Mouse (Mus musculus) stomach, embryonic 16.5 days (tissue): ENCODE results near the gene Slmap. TPM values are rescaled to one million over a fixed set of nuclear protein-coding genes. Genes with fewer than 3 reads are reported as not detected.

Experiments
- ATAC-seq: fragments of 200-750 bp; cut with Nextera tagmentation; 2 replicates; pipeline ENCODE4 v1.8.0; 2017; ENCODE audit warnings: moderate number of reproducible peaks, moderate TSS enrichment; ENCODE audit not compliant: insufficient read depth, low FRiP score
- H3K27ac ChIP-seq: fragments of 300-500 bp; sonication (generic); 2 replicates; pipeline ENCODE4 v1.5.1; 2014; ENCODE audit warnings: low read length
- H3K27me3 ChIP-seq: fragments of 300-500 bp; sonication (generic); 2 replicates; pipeline ENCODE4 v1.6.1; 2014; ENCODE audit warnings: low read length, control low read depth, mixed read lengths; ENCODE audit not compliant: control insufficient read depth, insufficient read depth
- H3K36me3 ChIP-seq: fragments of 300-500 bp; sonication (generic); 2 replicates; pipeline ENCODE4 v1.6.1; 2014; ENCODE audit warnings: low read length; ENCODE audit not compliant: control insufficient read depth, insufficient read depth
- H3K4me1 ChIP-seq: fragments of 300-500 bp; sonication (generic); 2 replicates; pipeline ENCODE4 v1.6.1; 2014; ENCODE audit warnings: low read length, control low read depth, mixed read lengths; ENCODE audit not compliant: control insufficient read depth, insufficient read depth
- H3K4me2 ChIP-seq: fragments of 300-500 bp; sonication (generic); 2 replicates; pipeline ENCODE4 v1.6.1; 2014; ENCODE audit warnings: low read depth, low read length, mixed read lengths
- H3K4me3 ChIP-seq: fragments of 300-500 bp; sonication (generic); replicated peaks from 2 replicates; pipeline ENCODE4 v1.5.1; 2014; ENCODE audit warnings: mild to moderate bottlenecking, low read length
- H3K9ac ChIP-seq: fragments of 300-500 bp; sonication (generic); 2 replicates; pipeline ENCODE4 v1.6.1; 2014; ENCODE audit warnings: low read length
- H3K9me3 ChIP-seq: fragments of 300-500 bp; sonication (generic); replicated peaks from 2 replicates; pipeline ENCODE4 v1.6.1; 2016; ENCODE audit warnings: low read length, control low read depth; ENCODE audit not compliant: control insufficient read depth
- WGBS: fragments of 180-500 bp; shearing (Covaris S2); extraction: QIAGEN DNeasy Blood & Tissue Kit; methylation state at CpG from one replicate; pipeline ENCODE4 v1.1.7; 2014; 5-methylcytosine and 5-hydroxymethylcytosine counted together
- polyA plus RNA-seq: library from polyadenylated mRNA; unstranded; fragments of >200 nt; fragmentation: Nextera tagmentation; extraction: Ambion mirVana; gene quantifications from 2 replicates; pipeline ENCODE4 v1.2.1, GENCODE M21; 2015

Slmap gene
- polyA plus RNA-seq, 1 experiment from 2014 or later, result 59.1 TPM

DNA sequence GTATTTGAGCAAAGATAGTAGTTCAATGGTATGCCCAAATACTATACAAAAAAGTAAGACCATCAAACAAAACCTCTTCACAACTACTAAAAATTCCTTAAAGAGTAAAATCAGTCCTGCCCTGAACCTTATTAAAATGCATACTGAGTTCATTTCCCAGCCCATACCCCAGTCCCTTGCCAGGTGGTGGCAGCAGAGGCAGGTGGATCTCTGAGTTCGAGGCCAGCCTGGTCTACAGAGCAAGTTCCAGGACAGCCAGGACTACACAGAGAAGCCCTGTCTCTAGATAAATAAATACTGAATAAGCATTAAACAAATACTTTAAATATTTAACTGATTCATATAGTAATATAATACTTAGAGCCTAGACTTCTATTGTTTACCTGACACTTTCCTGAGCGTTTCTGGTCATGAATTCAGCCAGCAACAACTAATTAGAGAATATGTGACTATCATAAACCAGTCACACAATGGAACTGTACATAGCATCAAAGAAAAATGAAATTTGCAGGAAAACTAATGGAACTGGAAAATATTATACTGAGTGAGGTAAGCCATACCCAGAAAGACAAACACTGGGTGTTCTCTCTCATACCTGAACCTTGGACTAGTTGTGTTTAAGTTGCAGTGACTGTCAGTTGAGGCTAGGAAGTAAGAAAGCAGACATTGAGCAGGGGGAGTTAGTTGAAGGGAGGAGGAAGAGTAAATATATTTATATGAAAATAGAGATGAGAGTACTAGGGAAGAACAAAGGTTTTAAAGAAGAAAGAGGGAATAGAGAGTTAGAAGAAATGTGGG is 34.4 kb downstream of the Slmap start:
- no peak overlapping the region for H3K9ac ChIP-seq
- no peak overlapping the region for H3K4me3 ChIP-seq
- H3K27me3 ChIP-seq, result no peaks in the 10 kb centered on the region
- 0 out of 2 replicates have a peak overlapping the region, but pooled peaks have one; percentile 38 for H3K27ac ChIP-seq
- no peaks in the 10 kb centered on the region for H3K9me3 ChIP-seq
- no peak for ATAC-seq
- no peak overlapping the region for H3K4me2 ChIP-seq
- no peaks in the 10 kb centered on the region for H3K4me1 ChIP-seq
- H3K36me3 ChIP-seq, result no peaks in the 10 kb centered on the region
- WGBS, result 77% methylated on average over 2 of the region's 2 CpGs

DNA sequence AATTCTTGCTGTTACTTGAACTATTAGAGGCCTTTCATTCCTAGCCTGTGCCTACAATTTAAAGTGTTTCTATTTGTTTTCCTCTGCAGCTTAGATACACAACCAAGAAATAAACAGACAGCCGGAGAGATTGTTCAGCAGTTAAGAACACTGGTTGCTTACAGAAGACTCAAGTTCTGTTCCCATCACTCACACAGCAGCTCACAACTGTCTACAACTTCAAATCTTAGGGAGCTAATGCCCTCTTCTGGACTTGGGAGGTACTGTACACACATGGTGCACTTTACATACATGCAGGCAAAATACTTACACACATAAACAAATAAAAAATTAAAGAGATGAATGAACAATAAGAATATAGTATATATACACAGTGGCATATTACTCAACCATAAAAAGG is 39.7 kb downstream of the Slmap start:
- Histone ChIP-seq H3K9me3 (no peaks in the 10 kb centered on the region), H3K4me1 (peaks cover 4% of the 10 kb centered on the region; the same call in 1 of the 2 replicates), H3K4me3 (no peak overlapping the region), H3K4me2 (no peak overlapping the region), H3K27ac (no peak overlapping the region), H3K9ac (no peak overlapping the region), H3K36me3 (no peaks in the 10 kb centered on the region), H3K27me3 (no peaks in the 10 kb centered on the region)
- ATAC-seq, result no peak
- WGBS, result 83% methylated on average over 1 of the region's 1 CpGs

DNA sequence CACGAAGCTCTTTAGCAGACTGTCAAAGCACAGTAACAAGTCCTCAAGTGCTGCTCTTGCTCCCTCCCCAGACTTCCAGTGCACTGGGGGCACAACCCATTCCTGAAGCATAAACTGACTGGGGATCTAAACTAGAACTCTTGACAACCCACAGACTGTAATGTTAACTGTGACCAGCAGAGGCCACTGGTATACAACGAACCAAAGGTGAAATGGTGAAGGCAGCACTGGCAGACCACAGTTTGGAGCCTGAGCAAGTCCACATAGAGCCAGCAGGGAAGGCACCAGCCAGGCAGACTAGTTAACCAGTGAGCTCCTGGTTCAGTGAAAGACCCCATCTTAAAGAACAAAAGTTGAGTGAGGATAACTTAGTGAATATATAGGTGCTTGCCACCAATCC is 43.6 kb downstream of the Slmap start:
- Histone ChIP-seq H3K9ac (no peak overlapping the region), H3K27ac (no peak overlapping the region), H3K4me2 (no peak overlapping the region), H3K9me3 (no peaks in the 10 kb centered on the region), H3K4me3 (no peak overlapping the region), H3K4me1 (peaks cover 10% of the 10 kb centered on the region; the same call in 1 of the 2 replicates), H3K36me3 (no peaks in the 10 kb centered on the region), H3K27me3 (no peaks in the 10 kb centered on the region)
- peak; percentile 68; the same call in 1 of the 2 replicates for ATAC-seq
- WGBS, result 35% methylated on average over 2 of the region's 2 CpGs

DNA sequence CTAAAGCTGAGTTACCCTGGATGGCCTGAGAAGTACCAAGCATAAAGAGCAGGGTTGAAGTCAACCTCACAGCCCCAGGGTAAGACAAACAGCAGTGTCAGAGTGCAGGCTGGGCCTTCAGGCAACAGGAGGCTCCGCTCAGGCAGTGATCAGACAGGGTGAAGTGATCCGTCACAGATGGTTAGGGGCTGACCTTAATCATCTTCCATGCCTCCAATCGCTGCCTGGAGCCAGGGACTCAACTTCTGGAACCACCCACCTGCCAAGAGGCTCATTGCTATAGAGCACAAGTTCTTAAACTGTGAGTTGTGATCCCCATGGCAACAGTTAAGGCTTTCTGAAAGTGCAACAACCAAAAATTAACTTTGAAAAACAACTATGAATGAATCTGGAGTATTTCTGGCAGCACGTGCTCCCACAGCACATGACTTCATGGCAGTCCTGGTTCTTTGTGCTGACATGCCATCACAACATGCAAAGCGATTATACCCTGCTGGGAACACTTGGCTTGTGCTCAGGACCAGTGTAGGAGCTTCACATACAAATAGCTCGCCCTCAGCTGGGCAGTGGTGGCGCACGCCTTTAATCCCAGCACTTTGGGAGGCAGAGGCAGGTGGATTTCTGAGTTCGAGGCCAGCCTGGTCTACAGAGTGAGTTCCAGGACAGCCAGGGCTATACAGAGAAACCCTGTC is 46.3 kb downstream of the Slmap start:
- H3K9me3 ChIP-seq, result no peaks in the 10 kb centered on the region
- no peak overlapping the region for H3K4me3 ChIP-seq
- 71% methylated on average over 9 of the region's 9 CpGs for WGBS
- peaks cover 10% of the 10 kb centered on the region; the same call in 1 of the 2 replicates for H3K4me1 ChIP-seq
- 0 out of 2 replicates have a peak overlapping the region, but pooled peaks have one; percentile 7 for H3K9ac ChIP-seq
- H3K4me2 ChIP-seq, result 0 out of 2 replicates have a peak overlapping the region, but pooled peaks have one; percentile 4
- ATAC-seq, result peak; percentile 53; the same call in 1 of the 2 replicates
- peak overlapping the region; percentile 43 for H3K27ac ChIP-seq
- no peaks in the 10 kb centered on the region for H3K36me3 ChIP-seq
- no peaks in the 10 kb centered on the region for H3K27me3 ChIP-seq

DNA sequence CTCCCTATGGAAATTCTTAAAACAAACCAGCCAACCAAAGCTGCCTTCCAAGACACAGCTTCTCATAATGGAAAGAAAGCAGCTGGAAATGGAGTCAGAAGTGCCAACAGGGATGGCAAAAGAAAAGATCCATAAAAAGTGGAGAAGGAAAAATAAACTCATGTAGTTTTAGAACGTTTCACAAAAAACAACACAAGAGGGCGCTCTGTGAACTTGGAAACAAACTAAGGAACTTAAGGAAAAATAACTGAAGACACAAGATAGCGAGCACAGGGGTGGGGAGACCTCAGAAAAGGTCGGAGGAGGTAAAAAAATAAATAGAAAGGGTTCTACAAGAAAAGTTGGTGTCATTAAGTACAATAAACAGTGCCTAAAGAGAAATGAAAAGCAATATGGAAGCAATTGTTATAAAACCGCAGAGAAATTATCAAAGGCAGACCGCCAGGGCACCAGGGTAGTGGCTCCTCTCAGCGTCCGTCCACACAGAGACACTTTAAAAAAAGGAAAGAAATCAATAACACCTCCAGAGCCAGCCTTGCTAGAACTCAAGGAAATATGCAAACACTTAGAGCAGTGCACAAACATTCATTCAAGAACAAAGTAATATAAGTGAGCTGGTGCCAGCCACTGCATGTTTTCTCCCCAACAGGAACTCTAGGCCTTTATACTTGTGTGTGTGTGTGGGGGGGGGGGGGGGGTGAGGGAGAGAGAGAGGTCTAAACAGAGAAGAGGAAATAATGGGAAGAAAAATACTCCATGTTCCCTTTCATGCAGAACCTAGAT is 48.1 kb downstream of the Slmap start:
- Histone ChIP-seq H3K27ac (peak overlapping the region; percentile 66; the same call in 1 of the 2 replicates), H3K27me3 (no peaks in the 10 kb centered on the region), H3K36me3 (no peaks in the 10 kb centered on the region), H3K9me3 (no peaks in the 10 kb centered on the region), H3K4me1 (peaks cover 10% of the 10 kb centered on the region; the same call in 1 of the 2 replicates), H3K4me2 (no peak overlapping the region), H3K4me3 (no peak overlapping the region), H3K9ac (no peak overlapping the region)
- 36% methylated on average over 8 of the region's 8 CpGs for WGBS
- no peak for ATAC-seq

DNA sequence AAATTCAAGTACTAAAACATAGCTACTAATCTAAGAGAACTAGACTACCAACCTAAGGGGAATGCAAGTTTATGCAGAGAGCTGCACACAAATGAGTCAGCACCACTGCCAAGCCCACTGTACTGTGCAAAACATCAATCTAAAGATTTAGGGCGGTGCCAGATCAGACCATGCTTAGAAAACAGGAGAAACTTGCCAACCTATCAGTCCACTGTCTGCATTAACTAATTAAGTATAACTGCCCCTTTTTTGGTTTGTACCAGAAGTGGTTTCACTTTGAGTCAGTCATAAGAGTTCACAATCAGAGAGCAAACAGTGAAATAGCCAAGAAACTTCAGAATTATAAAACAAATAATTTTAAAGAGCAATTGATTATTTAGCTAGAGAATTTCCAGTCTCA is 53.3 kb downstream of the Slmap start:
- Histone ChIP-seq H3K4me1 (no peaks in the 10 kb centered on the region), H3K27ac (no peak overlapping the region), H3K9ac (no peak overlapping the region), H3K4me3 (no peak overlapping the region), H3K27me3 (no peaks in the 10 kb centered on the region), H3K4me2 (no peak overlapping the region), H3K9me3 (no peaks in the 10 kb centered on the region), H3K36me3 (no peaks in the 10 kb centered on the region)
- ATAC-seq, result no peak
- WGBS, result 71% methylated on average over 1 of the region's 1 CpGs

DNA sequence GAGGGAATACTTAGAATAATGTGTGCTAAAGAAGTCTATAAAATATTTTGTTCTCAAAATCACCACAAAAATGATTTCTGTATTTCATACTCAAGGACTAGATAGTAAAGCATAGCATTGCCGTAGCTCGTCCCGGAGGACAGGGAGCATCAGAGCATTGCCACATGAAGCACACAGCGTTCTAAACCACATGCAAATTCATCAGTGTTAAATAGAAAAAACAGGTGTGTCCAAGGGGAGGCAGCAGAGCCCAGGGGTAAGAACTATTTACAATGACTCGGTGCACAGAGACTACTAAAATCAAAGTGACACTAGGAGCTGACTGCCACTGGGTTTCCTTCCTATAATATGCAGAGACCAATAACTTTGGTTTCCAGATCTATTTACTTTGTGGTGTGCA is 57.0 kb downstream of the Slmap start:
- WGBS, result 91% methylated on average over 5 of the region's 5 CpGs
- Histone ChIP-seq H3K4me2 (no peak overlapping the region), H3K27ac (no peak overlapping the region), H3K4me3 (no peak overlapping the region), H3K4me1 (no peaks in the 10 kb centered on the region), H3K36me3 (no peaks in the 10 kb centered on the region), H3K9me3 (no peaks in the 10 kb centered on the region), H3K27me3 (no peaks in the 10 kb centered on the region), H3K9ac (no peak overlapping the region)
- ATAC-seq, result no peak

DNA sequence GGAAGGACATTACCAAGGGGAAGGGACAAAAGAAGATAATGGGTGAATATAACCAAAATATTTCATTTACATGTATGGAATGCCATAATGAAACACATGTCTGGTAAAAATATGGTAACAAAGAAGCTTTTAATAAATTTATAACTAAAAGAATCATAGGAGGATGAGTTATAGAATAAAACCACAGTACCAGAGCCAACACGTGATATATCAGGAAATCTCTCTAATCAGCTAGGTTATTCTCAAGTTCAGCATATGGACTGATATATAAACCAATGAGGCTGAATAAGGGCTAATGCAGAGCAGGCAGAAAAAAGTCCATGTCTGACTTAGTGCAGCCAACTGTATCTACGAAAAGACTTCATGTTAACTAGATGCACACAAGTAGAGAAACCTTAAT is 58.3 kb downstream of the Slmap start:
- Histone ChIP-seq H3K4me2 (no peak overlapping the region), H3K4me3 (no peak overlapping the region), H3K27ac (no peak overlapping the region), H3K4me1 (no peaks in the 10 kb centered on the region), H3K9me3 (no peaks in the 10 kb centered on the region), H3K9ac (no peak overlapping the region), H3K27me3 (no peaks in the 10 kb centered on the region), H3K36me3 (no peaks in the 10 kb centered on the region)
- 84% methylated on average over 2 of the region's 2 CpGs for WGBS
- no peak for ATAC-seq
